8 mouse cellular contexts compared by ENCODE assay signal in genomic region chr14:76009185-76009584, GRCm38 (mm10). TPM values are rescaled to one million over a fixed set of nuclear protein-coding genes. Genes with fewer than 3 reads are reported as not detected.
DNase-seq lines count a peak whose midpoint lies in the region; ATAC-seq and TF ChIP-seq lines count a peak whose summit lies in the region.

No protein-coding gene starts in this region.

- H3K27ac ChIP-seq in neural tube, embryonic 11.5 days (ENCODE audit: low read depth, low read length) = no peak overlapping the region
- no peak overlapping the region for H3K27ac ChIP-seq in forebrain, embryonic 13.5 days
- no peak overlapping the region for H3K27ac ChIP-seq in liver, embryonic 14.5 days
- no peak overlapping the region for H3K27ac ChIP-seq in stomach, embryonic 16.5 days (ENCODE audit: low read length)
- H3K27ac ChIP-seq in cerebellum, adult 2 months (ENCODE audit: insufficient read depth, low read length) = no peak overlapping the region

- no peak overlapping the region for H3K4me3 ChIP-seq in neural tube, embryonic 11.5 days (ENCODE audit: low read depth, low read length)
- H3K4me3 ChIP-seq in forebrain, embryonic 13.5 days = peak overlapping the region; percentile 87
- peak overlapping the region; percentile 62 to 97 for H3K4me3 ChIP-seq in liver, embryonic 14.5 days (ENCODE audit: insufficient read depth in 1 of 2, low read depth in 2 of 2, low read length in 2 of 2)
- H3K4me3 ChIP-seq in stomach, embryonic 16.5 days (replicated peaks; ENCODE audit: low read length) = peak overlapping the region; percentile 97
- H3K4me3 ChIP-seq in cerebellum, adult 2 months (replicated peaks; ENCODE audit: insufficient read depth, low read depth, low read length) = no peak overlapping the region

- H3K4me1 ChIP-seq in neural tube, embryonic 11.5 days (ENCODE audit: control insufficient read depth, insufficient read depth, low read length) = peaks cover 11% of the 10 kb centered on the region
- peaks cover 28% of the 10 kb centered on the region for H3K4me1 ChIP-seq in forebrain, embryonic 13.5 days
- H3K4me1 ChIP-seq in liver, embryonic 14.5 days (replicated peaks; ENCODE audit: control insufficient read depth in 2 of 2, insufficient read depth in 2 of 2, low read length in 1 of 2) = peaks cover 11 to 14% of the 10 kb centered on the region in 2 experiments
- H3K4me1 ChIP-seq in stomach, embryonic 16.5 days (ENCODE audit: control insufficient read depth, insufficient read depth, low read length) = peaks cover 14% of the 10 kb centered on the region
- H3K4me1 ChIP-seq in cerebellum, adult 2 months (ENCODE audit: control insufficient read depth, insufficient read depth, low read length) = no peaks in the 10 kb centered on the region; the same call in 1 of the 2 replicates

- H3K27me3 ChIP-seq in neural tube, embryonic 11.5 days (ENCODE audit: control insufficient read depth, insufficient read depth, low read length) = no peaks in the 10 kb centered on the region
- no peaks in the 10 kb centered on the region for H3K27me3 ChIP-seq in forebrain, embryonic 13.5 days
- no peaks in the 10 kb centered on the region for H3K27me3 ChIP-seq in liver, embryonic 14.5 days (ENCODE audit: control insufficient read depth, insufficient read depth, low read length)
- H3K27me3 ChIP-seq in stomach, embryonic 16.5 days (ENCODE audit: control insufficient read depth, insufficient read depth, low read length) = no peaks in the 10 kb centered on the region
- no peaks in the 10 kb centered on the region for H3K27me3 ChIP-seq in cerebellum, adult 2 months (ENCODE audit: control insufficient read depth, insufficient read depth, low read length)

- TF ChIP-seq EP300 in liver, embryonic 14.5 days (IDR thresholded peaks at IDR 0.05; ENCODE audit: low read depth) = no peak

- peak overlapping the region; percentile 72 for H3K4me2 ChIP-seq in neural tube, embryonic 11.5 days (ENCODE audit: low read depth)
- peak overlapping the region; percentile 84 for H3K4me2 ChIP-seq in forebrain, embryonic 13.5 days
- H3K4me2 ChIP-seq in liver, embryonic 14.5 days (ENCODE audit: low read depth) = peak overlapping the region; percentile 66
- peak overlapping the region; percentile 85 for H3K4me2 ChIP-seq in stomach, embryonic 16.5 days (ENCODE audit: low read depth, low read length)

- ATAC-seq in neural tube, embryonic 11.5 days (ENCODE audit: insufficient read depth, low FRiP score, low TSS enrichment) = no peak
- ATAC-seq in forebrain, embryonic 13.5 days = no peak
- ATAC-seq in liver, embryonic 14.5 days (ENCODE audit: insufficient read depth) = no peak
- ATAC-seq in stomach, embryonic 16.5 days (ENCODE audit: insufficient read depth, low FRiP score) = peak; percentile 22; the same call in 1 of the 2 replicates

- H3K9ac ChIP-seq in neural tube, embryonic 11.5 days (ENCODE audit: low read length) = no peak overlapping the region
- H3K9ac ChIP-seq in forebrain, embryonic 13.5 days = 0 out of 2 replicates have a peak overlapping the region, but pooled peaks have one; percentile 85
- peak overlapping the region; percentile 65 for H3K9ac ChIP-seq in liver, embryonic 14.5 days (replicated peaks)
- peak overlapping the region; percentile 92 for H3K9ac ChIP-seq in stomach, embryonic 16.5 days (ENCODE audit: low read length)

- TF ChIP-seq POLR2A in cerebellum, adult 2 months (IDR thresholded peaks at IDR 0.05; ENCODE audit: borderline replicate concordance, insufficient read depth, low read length) = no peak

- H3K36me3 ChIP-seq in neural tube, embryonic 11.5 days (ENCODE audit: control insufficient read depth, insufficient read depth, low read length) = no peaks in the 10 kb centered on the region; the same call in 1 of the 2 replicates
- H3K36me3 ChIP-seq in forebrain, embryonic 13.5 days (ENCODE audit: poor library complexity, severe bottlenecking) = peaks cover 4% of the 10 kb centered on the region; the same call in 1 of the 2 replicates
- no peaks in the 10 kb centered on the region; the same call in 1 of the 2 replicates for H3K36me3 ChIP-seq in liver, embryonic 14.5 days (replicated peaks; ENCODE audit: control insufficient read depth, insufficient read depth, low read depth)
- H3K36me3 ChIP-seq in stomach, embryonic 16.5 days (ENCODE audit: control insufficient read depth, insufficient read depth, low read length) = no peaks in the 10 kb centered on the region

- TF ChIP-seq CTCF in liver, embryonic 14.5 days (IDR thresholded peaks at IDR 0.05; ENCODE audit: low read depth) = no peak
- TF ChIP-seq CTCF in cerebellum, adult 2 months (IDR thresholded peaks at IDR 0.05; ENCODE audit: borderline replicate concordance, insufficient read depth, low read depth, low read length) = no peak

- H3K9me3 ChIP-seq in neural tube, embryonic 11.5 days (ENCODE audit: control insufficient read depth, low read length) = no peaks in the 10 kb centered on the region
- no peaks in the 10 kb centered on the region for H3K9me3 ChIP-seq in forebrain, embryonic 13.5 days (replicated peaks)
- no peaks in the 10 kb centered on the region for H3K9me3 ChIP-seq in liver, embryonic 14.5 days (ENCODE audit: control insufficient read depth, low read length)
- H3K9me3 ChIP-seq in stomach, embryonic 16.5 days (replicated peaks; ENCODE audit: control insufficient read depth, low read length) = no peaks in the 10 kb centered on the region

- DNase-seq in neural tube, embryonic 11.5 days (ENCODE audit: low spot score) = no peak
- DNase-seq in neural tube, embryonic 10.5 days (ENCODE audit: extremely low spot score, low spot score) = no peak
- DNase-seq in liver, embryonic 14.5 days (ENCODE audit: low read depth in 3 of 3, low spot score in 3 of 3) = no peak
- DNase-seq in urinary bladder, postnatal 4 days (ENCODE audit: low spot score in 2 of 2) = no peak
- no peak for DNase-seq in cerebellum, adult 2 months
- no peak for DNase-seq in left cerebral cortex, adult 8-10 months (ENCODE audit: low spot score in 2 of 2)

- 89% methylated on average over 5 of the region's 5 CpGs for WGBS in neural tube, embryonic 11.5 days
- 76% methylated on average over 5 of the region's 5 CpGs for WGBS in forebrain, embryonic 13.5 days
- WGBS in liver, embryonic 14.5 days (ENCODE audit: insufficient replicate concordance) = 66% methylated on average over 5 of the region's 5 CpGs
- 79% methylated on average over 5 of the region's 5 CpGs for WGBS in stomach, embryonic 16.5 days
- WGBS in cerebellum, adult 2 months = 87% methylated on average over 5 of the region's 5 CpGs

RNA-seq across cellular contexts. Expression of gene Gtf2f2, which starts 1.5 kb away (rescaled TPM):
- polyA plus RNA-seq in neural tube, embryonic 11.5 days (2014; fragmentation: Nextera tagmentation; extraction: Ambion mirVana) = 52.1 and 58.2 TPM in 2 replicates
- 52.3 and 56.5 TPM in 2 replicates for polyA plus RNA-seq in forebrain, embryonic 13.5 days (2015; fragmentation: Nextera tagmentation; extraction: Ambion mirVana)
- 5.8 and 13.1 TPM in 2 replicates for polyA plus RNA-seq in liver, embryonic 14.5 days (2012; rRNA removed)
- polyA plus RNA-seq in liver, embryonic 14.5 days (2014; fragmentation: Nextera tagmentation; extraction: Ambion mirVana) = 24.6 and 27.1 TPM in 2 replicates
- polyA plus RNA-seq in stomach, embryonic 16.5 days (2015; fragmentation: Nextera tagmentation; extraction: Ambion mirVana) = 29.6 and 30.9 TPM in 2 replicates
- polyA plus RNA-seq in cerebellum, adult 2 months (2012; rRNA removed) = 12.9 and 13.2 TPM in 2 replicates
- total RNA-seq in left cerebral cortex, adult 8-10 months (2022) = 10 to 100 TPM; 14.3 to 16.8 (median 16.0) TPM

RNA-seq across cellular contexts. Expression of gene Kctd4, which starts 54.4 kb away (rescaled TPM):
- 1.7 and 2.0 TPM in 2 replicates for polyA plus RNA-seq in neural tube, embryonic 11.5 days (2014; fragmentation: Nextera tagmentation; extraction: Ambion mirVana)
- 3.5 and 3.6 TPM in 2 replicates for polyA plus RNA-seq in forebrain, embryonic 13.5 days (2015; fragmentation: Nextera tagmentation; extraction: Ambion mirVana)
- not detected in 2 replicates for polyA plus RNA-seq in liver, embryonic 14.5 days (2012; rRNA removed)
- polyA plus RNA-seq in liver, embryonic 14.5 days (2014; fragmentation: Nextera tagmentation; extraction: Ambion mirVana) = 0.10 and 0.13 TPM in 2 replicates
- polyA plus RNA-seq in stomach, embryonic 16.5 days (2015; fragmentation: Nextera tagmentation; extraction: Ambion mirVana) = 0.29 and 0.34 TPM in 2 replicates
- 3.0 and 3.5 TPM in 2 replicates for polyA plus RNA-seq in cerebellum, adult 2 months (2012; rRNA removed)
- 10 to 100 TPM; 12.4 to 17.7 (median 13.7) TPM for total RNA-seq in left cerebral cortex, adult 8-10 months (2022)

Comparison
In these comparisons a context has a peak if more than half of its experiments do, and no peak if none do; other contexts are left out.
1. H3K4me3 ChIP-seq: peak in forebrain, embryonic 13.5 days (single experiment), liver, embryonic 14.5 days (2 of 2) and stomach, embryonic 16.5 days (single experiment); none in neural tube, embryonic 11.5 days (single experiment) and cerebellum, adult 2 months (single experiment).
2. Peak in every context shown above with its lines, with median percentiles within 50 percentile points of each other: H3K4me2 ChIP-seq.